Mouse (Mus musculus): ENCODE results near the gene Syt3.

- no peak for TF ChIP-seq POLR2A (IDR thresholded peaks at IDR 0.05; ENCODE audit: insufficient read depth, low read length)
- no peak for TF ChIP-seq CTCF (IDR thresholded peaks at IDR 0.05; ENCODE audit: low read depth, low read length)
- TF ChIP-seq EP300 (IDR thresholded peaks at IDR 0.05; ENCODE audit: insufficient read depth, low read depth, low read length): no peak
Observed at GRCm38 (mm10) chr7:44428171-44428950, 44.5 kb downstream of the Syt3 start.

All from ES-Bruce4 (cell line).